Mouse (Mus musculus): ENCODE measurements at regions not wholly inside any gene's neighbourhood (a gene's known extent, or its start where the extent isn't known, plus 50 kb on each side); places are given as distances from the start of the nearest gene placed in this dataset.

DNA sequence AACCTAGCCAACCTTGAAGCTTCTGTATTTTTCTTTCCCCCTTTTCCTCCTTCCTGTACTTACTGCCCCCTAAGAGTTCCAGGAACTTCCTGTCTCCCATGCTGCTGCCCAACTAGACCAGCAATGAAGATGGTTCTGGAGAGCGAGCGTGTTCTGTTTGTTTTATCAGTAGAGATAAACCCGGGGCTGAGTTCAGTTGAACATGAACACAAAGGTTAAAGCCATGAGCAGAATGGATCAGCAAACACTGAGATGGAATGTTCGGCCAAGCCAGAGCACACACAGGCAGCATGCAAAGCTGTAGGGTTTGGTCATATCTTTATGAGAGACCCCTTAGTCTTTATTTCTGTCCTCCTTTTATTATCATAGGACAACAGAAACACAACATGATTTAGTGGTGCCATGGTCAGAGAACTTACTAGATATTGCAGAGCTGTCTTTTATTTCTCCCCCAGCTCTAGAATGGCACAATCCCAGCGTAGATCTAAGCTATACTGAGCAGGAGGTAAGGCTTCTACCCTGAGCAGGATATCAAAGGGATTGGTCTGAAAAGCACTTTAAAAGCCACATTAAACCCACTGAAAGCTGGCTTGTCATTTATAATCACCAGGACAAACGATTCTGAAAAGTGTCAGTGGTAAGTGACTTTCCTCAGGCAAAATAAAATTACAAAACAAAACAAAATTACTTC, 105.9 kb upstream of the Peli1 start:
- Histone ChIP-seq H3K27me3 (ENCODE audit: control insufficient read depth, insufficient read depth, low read length, poor library complexity, severe bottlenecking) (no peaks in the 10 kb centered on the region), H3K36me3 (ENCODE audit: control insufficient read depth, insufficient read depth, low read length, poor library complexity, severe bottlenecking) (no peaks in the 10 kb centered on the region)
- no peak for DNase-seq (ENCODE audit: low read depth, low spot score)

DNA sequence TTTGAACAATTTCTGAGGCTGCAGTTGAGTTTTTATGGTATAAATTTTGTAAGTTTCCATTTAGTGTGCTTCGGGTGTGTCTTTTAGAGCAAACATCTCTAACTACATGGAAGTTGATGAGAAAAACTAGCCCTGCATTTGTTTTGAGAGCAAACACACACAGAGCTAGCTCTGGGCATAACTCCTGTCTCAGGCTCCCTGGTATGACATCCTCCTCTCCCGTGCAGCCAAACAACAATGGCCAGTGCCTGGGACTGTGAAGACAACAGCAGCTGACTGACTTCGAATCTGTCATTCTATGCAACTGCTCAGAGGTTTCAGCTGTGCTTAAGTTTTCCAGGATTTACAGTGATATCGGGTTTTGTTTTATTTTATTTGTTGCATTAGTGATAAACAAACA, 105.3 kb upstream of the Peli1 start:
- DNase-seq (ENCODE audit: low read depth, low spot score), result no peak
- no peaks in the 10 kb centered on the region for H3K36me3 ChIP-seq (ENCODE audit: control insufficient read depth, insufficient read depth, low read length, poor library complexity, severe bottlenecking)
- H3K27me3 ChIP-seq (ENCODE audit: control insufficient read depth, insufficient read depth, low read length, poor library complexity, severe bottlenecking), result no peaks in the 10 kb centered on the region

DNA sequence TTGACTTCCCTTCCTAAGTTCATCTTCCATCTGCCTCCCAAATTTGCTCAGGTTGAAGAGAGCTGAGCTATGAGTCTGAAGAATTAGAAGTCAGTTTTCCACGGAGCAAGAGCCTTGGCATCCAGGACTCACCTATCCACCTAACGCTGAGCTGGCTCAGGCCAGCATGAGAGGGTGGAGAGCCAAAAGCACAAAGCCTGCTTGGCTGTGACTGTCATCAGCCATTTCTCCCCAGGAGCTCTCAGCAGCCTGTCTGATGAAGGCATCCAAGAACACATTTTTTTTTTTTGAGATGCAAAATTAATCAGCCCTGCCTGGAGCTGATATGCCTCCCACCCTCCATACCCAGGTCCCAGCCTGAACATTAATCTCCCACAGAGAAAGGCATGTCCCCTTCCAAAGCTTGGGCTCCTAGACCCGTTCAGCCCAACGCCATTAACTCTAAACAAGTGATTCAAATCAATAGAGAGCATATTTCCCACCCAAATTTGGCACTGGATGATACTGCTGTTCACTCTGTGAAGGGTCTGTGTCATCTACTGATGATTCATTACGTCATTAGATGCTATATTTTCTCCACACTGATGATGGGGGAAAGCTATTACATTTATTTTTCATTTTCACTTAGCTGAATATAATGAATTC, 103.8 kb upstream of the Peli1 start:
- no peak for DNase-seq (ENCODE audit: low read depth, low spot score)
- no peaks in the 10 kb centered on the region for H3K27me3 ChIP-seq (ENCODE audit: control insufficient read depth, insufficient read depth, low read length, poor library complexity, severe bottlenecking)
- H3K36me3 ChIP-seq (ENCODE audit: control insufficient read depth, insufficient read depth, low read length, poor library complexity, severe bottlenecking), result no peaks in the 10 kb centered on the region

DNA sequence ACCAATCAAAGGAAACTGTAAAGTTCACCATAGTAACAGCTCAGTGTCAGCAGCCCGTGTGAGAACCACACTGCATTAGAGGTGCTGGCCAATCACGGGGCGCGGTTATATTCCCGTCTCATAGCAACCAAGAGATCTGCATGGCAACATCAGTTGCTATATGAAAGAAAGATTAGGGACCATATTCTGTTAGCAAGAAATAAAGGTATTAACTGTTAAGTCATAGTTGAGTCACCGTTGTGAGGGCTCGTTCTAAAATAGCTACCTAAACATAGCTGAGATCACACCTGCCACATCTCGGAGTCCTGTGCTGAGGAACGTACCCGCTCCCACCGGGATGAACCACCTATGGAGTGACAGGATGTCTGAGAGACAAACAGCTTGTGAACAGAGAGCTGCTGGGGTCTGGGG, 103.2 kb upstream of the Peli1 start:
- no peak for DNase-seq (ENCODE audit: low read depth, low spot score)
- H3K36me3 ChIP-seq (ENCODE audit: control insufficient read depth, insufficient read depth, low read length, poor library complexity, severe bottlenecking), result no peaks in the 10 kb centered on the region
- no peaks in the 10 kb centered on the region for H3K27me3 ChIP-seq (ENCODE audit: control insufficient read depth, insufficient read depth, low read length, poor library complexity, severe bottlenecking)

DNA sequence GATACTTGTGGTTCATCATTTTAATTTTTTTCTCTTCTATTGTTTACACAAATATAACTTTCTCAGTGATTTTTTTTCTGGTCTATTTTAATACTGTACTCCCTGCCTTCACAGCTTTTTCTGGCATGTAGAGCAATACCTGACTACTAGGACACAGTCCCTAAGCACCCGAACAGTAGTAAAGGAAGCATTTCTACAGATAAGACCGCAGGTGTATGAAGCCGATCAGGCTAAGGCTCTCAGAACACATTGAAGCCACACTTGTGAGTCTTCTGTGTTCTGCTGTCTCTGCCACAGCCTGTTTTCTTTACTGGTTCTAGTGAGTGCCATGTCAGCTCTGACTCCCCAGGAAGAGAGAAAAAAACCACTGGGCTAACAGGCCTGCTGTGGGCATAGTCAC, 102.2 kb upstream of the Peli1 start:
- Histone ChIP-seq H3K27me3 (ENCODE audit: control insufficient read depth, insufficient read depth, low read length, poor library complexity, severe bottlenecking) (no peaks in the 10 kb centered on the region), H3K36me3 (ENCODE audit: control insufficient read depth, insufficient read depth, low read length, poor library complexity, severe bottlenecking) (no peaks in the 10 kb centered on the region)
- DNase-seq (ENCODE audit: low read depth, low spot score), result no peak

DNA sequence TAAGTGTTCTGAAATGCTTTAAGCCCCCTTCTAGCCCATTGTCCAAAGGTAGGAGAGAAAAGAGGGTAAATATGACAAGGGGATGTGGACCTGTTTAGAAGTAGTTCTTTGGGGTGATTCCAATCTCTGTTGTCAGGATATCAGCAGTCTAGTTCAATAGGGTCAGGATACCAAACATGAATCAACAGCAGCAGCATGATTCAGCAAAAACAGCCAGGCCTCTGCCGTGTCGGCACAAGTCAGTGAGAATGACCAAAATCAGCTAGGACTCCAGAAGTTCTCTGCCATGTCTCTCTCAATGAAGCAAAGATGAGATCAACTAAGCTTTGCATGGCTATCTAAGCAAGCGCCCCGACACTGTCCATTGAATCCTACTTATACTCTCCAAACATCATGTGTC, 97.5 kb upstream of the Peli1 start:
- H3K27me3 ChIP-seq (ENCODE audit: control insufficient read depth, insufficient read depth, low read length, poor library complexity, severe bottlenecking), result no peaks in the 10 kb centered on the region
- DNase-seq (ENCODE audit: low read depth, low spot score), result no peak
- no peaks in the 10 kb centered on the region for H3K36me3 ChIP-seq (ENCODE audit: control insufficient read depth, insufficient read depth, low read length, poor library complexity, severe bottlenecking)

DNA sequence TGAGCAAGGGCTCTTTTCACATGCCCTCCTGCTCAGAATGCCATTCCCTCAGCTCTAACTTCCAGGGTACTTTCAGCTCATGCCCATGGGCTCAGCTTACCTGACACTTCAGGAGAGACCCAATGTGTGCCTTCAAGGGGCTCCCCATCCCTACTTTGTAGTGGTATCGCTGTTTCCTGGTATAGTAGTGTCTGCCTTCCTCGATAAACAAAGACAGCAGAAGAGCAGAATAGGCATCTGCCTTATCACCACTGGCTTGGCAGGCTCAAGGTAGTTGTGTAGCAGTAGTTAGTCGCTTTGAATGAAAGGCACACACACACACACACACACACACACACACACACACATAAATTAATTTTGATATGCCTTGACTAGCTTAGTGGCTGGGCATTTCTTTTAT, 89.7 kb upstream of the Peli1 start:
- H3K36me3 ChIP-seq (ENCODE audit: control insufficient read depth, insufficient read depth, low read length, poor library complexity, severe bottlenecking), result no peaks in the 10 kb centered on the region
- no peaks in the 10 kb centered on the region for H3K27me3 ChIP-seq (ENCODE audit: control insufficient read depth, insufficient read depth, low read length, poor library complexity, severe bottlenecking)
- no peak for DNase-seq (ENCODE audit: low read depth, low spot score)

DNA sequence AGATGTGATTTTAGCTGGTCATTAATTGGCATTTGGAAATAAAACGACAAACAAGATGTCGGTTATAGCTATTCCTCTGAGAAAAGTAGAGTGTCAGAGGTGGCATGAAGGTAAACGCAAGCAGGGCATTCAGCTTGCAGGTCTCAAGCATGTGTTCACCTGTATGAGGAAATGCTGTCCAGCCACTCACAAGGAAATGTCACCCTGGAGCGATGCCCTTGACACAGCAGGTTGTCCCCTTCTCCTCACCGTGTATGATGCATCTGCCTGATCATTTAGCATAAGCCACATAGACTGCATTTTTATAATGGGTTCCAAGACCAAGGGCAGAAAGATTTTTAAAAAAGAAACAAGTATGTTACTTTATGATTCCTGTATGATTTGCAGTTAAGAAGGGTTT, 83.9 kb upstream of the Peli1 start:
- Histone ChIP-seq H3K27me3 (ENCODE audit: control insufficient read depth, insufficient read depth, low read length, poor library complexity, severe bottlenecking) (no peaks in the 10 kb centered on the region), H3K36me3 (ENCODE audit: control insufficient read depth, insufficient read depth, low read length, poor library complexity, severe bottlenecking) (no peaks in the 10 kb centered on the region)
- no peak for DNase-seq (ENCODE audit: low read depth, low spot score)

DNA sequence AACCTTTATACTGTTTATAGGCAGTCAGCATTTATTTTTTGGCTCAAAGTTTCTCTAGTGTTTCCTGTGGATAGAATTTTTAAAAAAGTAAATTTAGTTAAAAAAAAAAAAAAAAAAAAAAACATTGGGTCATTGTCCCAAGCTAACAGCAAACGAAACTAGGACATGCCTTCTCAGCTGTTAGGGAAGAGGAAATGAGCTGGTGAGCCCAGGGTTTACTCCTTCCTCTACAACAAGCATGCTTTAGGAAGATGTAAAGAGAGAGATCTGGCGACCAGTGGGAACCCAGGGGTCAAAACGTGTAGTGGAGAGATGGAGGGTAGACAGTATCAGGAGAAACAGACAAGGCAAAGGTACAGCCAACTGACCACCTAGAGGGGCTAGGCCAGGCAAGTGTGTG, 81.6 kb upstream of the Peli1 start:
- H3K36me3 ChIP-seq (ENCODE audit: control insufficient read depth, insufficient read depth, low read length, poor library complexity, severe bottlenecking), result no peaks in the 10 kb centered on the region
- H3K27me3 ChIP-seq (ENCODE audit: control insufficient read depth, insufficient read depth, low read length, poor library complexity, severe bottlenecking), result no peaks in the 10 kb centered on the region
- DNase-seq (ENCODE audit: low read depth, low spot score), result no peak

DNA sequence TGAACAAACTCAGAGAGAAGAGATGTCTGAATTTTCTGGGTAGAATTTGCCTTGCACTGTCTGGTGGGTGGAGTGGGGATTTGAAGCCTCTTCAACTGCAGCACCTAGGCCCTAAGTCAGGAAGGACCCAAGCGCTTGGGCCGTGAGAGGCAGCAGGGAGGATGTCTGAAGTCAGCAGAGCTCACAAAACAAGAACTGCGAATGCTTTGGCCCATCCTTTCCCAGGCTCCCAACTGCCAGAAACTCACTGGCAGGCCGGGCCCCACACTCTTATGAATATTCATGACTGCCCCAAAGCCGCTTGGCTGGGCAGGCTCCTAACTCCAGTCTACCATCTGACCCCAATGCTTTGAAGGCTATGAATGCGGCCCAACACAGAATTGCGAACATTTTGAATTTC, 80.2 kb upstream of the Peli1 start:
- no peak for DNase-seq (ENCODE audit: low read depth, low spot score)
- Histone ChIP-seq H3K27me3 (ENCODE audit: control insufficient read depth, insufficient read depth, low read length, poor library complexity, severe bottlenecking) (no peaks in the 10 kb centered on the region), H3K36me3 (ENCODE audit: control insufficient read depth, insufficient read depth, low read length, poor library complexity, severe bottlenecking) (no peaks in the 10 kb centered on the region)

DNA sequence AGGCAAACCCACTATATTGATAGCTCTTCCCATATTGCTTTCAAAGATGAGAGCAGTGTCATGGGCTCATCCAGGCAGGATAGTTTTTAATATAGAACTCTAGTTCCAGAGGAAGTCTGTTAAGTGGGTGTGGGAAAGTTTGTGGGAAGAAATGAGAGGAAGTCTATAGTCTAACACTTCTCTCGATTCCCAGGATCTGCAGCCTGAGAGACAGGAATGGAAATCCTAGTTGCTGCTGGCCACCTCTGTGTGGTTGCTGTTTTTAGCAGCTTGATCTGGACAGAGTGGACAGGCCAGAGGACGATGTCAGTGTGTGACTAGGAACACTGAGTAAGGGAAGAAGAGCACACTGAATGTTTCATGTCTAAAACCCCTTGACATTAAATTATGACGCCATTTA, 76.8 kb upstream of the Peli1 start:
- Histone ChIP-seq H3K27me3 (ENCODE audit: control insufficient read depth, insufficient read depth, low read length, poor library complexity, severe bottlenecking) (no peaks in the 10 kb centered on the region), H3K36me3 (ENCODE audit: control insufficient read depth, insufficient read depth, low read length, poor library complexity, severe bottlenecking) (no peaks in the 10 kb centered on the region)
- no peak for DNase-seq (ENCODE audit: low read depth, low spot score)

DNA sequence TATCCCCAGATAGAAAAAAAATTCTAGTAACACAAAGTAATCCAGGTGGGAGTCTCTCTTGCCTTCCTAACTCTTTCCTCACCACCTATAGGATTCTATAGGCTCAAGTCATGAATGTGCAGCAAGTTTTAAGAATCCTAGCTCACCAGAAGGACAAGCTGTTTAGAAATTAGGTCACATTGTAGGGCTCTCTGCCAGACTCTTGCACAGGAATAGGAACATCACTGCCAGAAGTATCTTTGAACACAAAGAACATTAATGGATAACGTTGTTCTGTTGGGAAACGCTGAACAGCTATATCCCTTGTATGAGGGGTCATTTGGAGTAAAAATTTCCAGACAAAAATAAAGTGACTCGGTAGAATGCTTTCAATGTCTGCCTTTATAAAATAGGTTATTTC, 75.6 kb upstream of the Peli1 start:
- Histone ChIP-seq H3K27me3 (ENCODE audit: control insufficient read depth, insufficient read depth, low read length, poor library complexity, severe bottlenecking) (no peaks in the 10 kb centered on the region), H3K36me3 (ENCODE audit: control insufficient read depth, insufficient read depth, low read length, poor library complexity, severe bottlenecking) (no peaks in the 10 kb centered on the region)
- DNase-seq (ENCODE audit: low read depth, low spot score), result no peak

DNA sequence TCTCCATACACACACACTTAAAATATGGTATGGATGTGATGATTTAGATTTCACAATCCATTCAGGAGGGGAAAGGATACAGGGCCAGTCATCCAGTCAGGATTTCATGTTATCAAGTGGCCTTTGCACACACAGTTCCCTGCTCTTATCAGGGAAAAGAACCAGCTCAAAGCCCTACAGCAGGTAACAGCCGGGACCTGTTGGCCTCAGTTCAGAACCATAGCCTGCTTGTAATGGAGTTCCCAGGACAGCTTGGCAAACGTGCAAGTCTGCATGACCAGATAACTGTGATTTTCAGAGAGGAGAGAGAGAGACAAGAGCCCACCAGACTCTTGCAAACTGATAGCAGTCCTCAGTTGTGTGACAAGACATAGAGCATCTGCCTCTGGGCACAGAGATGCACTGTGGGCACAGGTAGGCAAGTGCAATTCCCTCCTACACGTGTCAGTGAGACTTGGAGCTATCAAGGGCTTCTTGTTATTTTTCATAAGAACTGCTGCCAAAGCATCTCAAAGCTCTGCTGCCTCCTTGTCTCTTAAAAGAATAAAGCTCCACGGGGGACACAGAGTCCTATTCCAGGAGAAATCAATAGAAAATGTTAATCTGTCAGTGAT, 74.9 kb upstream of the Peli1 start:
- Histone ChIP-seq H3K36me3 (ENCODE audit: control insufficient read depth, insufficient read depth, low read length, poor library complexity, severe bottlenecking) (no peaks in the 10 kb centered on the region), H3K27me3 (ENCODE audit: control insufficient read depth, insufficient read depth, low read length, poor library complexity, severe bottlenecking) (no peaks in the 10 kb centered on the region)
- DNase-seq (ENCODE audit: low read depth, low spot score), result no peak

DNA sequence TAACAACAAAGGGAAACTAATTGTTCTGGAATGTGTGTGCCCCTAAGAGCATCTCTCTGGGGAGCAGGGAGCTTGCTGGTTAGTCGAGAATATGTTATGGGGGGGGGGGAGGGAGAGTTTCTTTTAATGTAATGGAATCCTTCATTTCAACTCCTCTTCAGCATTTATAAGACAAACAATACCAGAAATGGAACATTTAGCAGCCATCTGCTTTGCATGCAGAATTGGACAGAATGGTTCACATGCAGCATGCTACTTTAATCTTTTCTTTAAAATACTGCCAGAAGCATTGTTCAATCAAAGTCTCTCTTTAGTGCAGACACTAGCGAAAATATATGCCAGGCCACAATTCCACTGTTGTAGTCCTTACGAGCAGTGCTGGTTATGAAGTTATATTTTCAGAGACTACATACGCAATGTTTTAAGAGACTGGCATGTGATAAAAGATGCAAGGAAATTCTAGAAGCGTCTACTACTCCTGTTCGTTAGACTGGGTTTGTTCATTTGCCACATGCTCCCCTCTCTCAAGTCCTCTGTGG, 74.2 kb upstream of the Peli1 start:
- Histone ChIP-seq H3K36me3 (ENCODE audit: control insufficient read depth, insufficient read depth, low read length, poor library complexity, severe bottlenecking) (no peaks in the 10 kb centered on the region), H3K27me3 (ENCODE audit: control insufficient read depth, insufficient read depth, low read length, poor library complexity, severe bottlenecking) (no peaks in the 10 kb centered on the region)
- no peak for DNase-seq (ENCODE audit: low read depth, low spot score)

DNA sequence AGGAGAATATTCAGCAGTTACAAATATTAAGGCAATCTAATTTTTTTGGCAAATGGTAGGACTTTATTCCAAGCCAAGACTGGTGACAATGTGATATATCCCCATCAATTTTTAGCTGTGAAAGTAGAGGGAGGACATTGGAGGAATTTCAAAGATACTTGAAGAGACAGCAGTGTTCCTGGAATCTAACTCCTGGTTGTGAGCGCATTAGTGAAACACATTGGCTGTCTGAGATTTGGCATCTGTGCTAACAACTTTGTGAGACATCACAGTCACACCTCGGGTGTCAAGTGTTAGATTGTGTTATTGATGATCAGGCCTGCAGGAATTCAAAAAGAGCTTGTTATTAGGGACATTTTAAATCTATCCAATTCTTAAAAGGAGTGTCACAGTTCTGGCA, 71.3 kb upstream of the Peli1 start:
- no peak for DNase-seq (ENCODE audit: low read depth, low spot score)
- Histone ChIP-seq H3K27me3 (ENCODE audit: control insufficient read depth, insufficient read depth, low read length, poor library complexity, severe bottlenecking) (no peaks in the 10 kb centered on the region), H3K36me3 (ENCODE audit: control insufficient read depth, insufficient read depth, low read length, poor library complexity, severe bottlenecking) (no peaks in the 10 kb centered on the region)

All from splenic B cell, adult 2 months (primary cell).